In the genomic region with DNA sequence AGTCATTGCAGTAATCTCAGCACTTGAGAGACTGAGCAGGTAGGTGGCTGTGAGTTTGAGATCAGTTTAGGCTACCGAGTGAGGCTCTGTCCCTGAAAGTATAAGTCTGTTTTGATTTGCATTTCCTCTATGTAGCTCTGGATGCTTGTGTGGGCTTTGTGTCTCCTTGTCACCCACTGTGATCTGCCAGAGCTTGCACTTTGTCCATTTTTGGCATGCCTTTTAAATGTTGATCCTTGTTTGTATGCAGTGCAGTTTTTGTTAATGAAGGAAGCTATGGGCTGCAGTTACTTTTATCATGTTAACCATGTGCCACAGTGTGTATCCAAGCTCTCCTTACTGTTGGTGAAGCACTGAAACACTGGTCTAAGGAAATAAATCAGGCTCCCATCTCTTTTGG, we compare ENCODE assay signal across 11 mouse cellular contexts.
"Had no signal": no experiment of that assay in that cellular context is flagged by ENCODE, and none has a peak within 500 bp of the region (broad histone marks: within the 10 kb centered on the region; RNA-seq: fewer than 3 reads in every experiment).

No protein-coding gene starts in this region.

- H3K9me3 ChIP-seq: liver, embryonic 13.5 days; midbrain, embryonic 15.5 days had no signal

- H3K4me1 ChIP-seq: liver, embryonic 13.5 days; midbrain, embryonic 15.5 days had no signal

- H3K9ac ChIP-seq: liver, embryonic 13.5 days; midbrain, embryonic 15.5 days had no signal

- ATAC-seq: midbrain, embryonic 15.5 days had no signal

- H3K27ac ChIP-seq: kidney, postnatal 0 days; liver, embryonic 13.5 days; midbrain, embryonic 15.5 days; stomach, postnatal 0 days had no signal

- H3K4me3 ChIP-seq: liver, embryonic 13.5 days; midbrain, embryonic 15.5 days had no signal

- DNase-seq: kidney, adult 2 months; kidney, postnatal 25 days; liver, embryonic 13.5 days; lung, adult 2 months; lung, postnatal 14 days; lung, postnatal 4 days; thymus, postnatal 36 days had no signal

- H3K36me3 ChIP-seq: midbrain, embryonic 15.5 days had no signal

- H3K27me3 ChIP-seq: liver, embryonic 13.5 days; midbrain, embryonic 15.5 days had no signal

- H3K4me2 ChIP-seq: liver, embryonic 13.5 days; midbrain, embryonic 11.5 days; midbrain, embryonic 15.5 days had no signal
